Mouse (Mus musculus) gastrocnemius, adult 18-20 months (tissue): ENCODE data around the gene Zswim8. TPM values are rescaled to one million over a fixed set of nuclear protein-coding genes. Genes with fewer than 3 reads are reported as not detected.

Experiments
- DNase-seq: peaks from one replicate; pipeline ENCODE4 v3.0.0; 2021; ENCODE audit warnings: low spot score
- long read RNA-seq, 2 experiments: library from polyadenylated mRNA; stranded (forward); transcript quantifications; one replicate each; pipeline ENCODE4 v2.0.0; 2021
- total RNA-seq, 2 experiments: library from RNA; stranded (reverse); gene quantifications; 2 replicates each; pipeline ENCODE4 v1.2.3; 2021

The Zswim8 gene
- total RNA-seq, result 10 to 100 TPM; 27.3 to 36.0 TPM
- long read RNA-seq, experiment 1, full-length matches to known transcripts, result 1 of 7 reads
- long read RNA-seq, experiment 1, partial matches to known transcripts, result 5 of 7 reads
- long read RNA-seq, experiment 1, other reads (novel, unspliced or antisense), result 1 of 7 reads
- long read RNA-seq, experiment 2, partial matches to known transcripts, result 4 of 6 reads
- long read RNA-seq, experiment 2, other reads (novel, unspliced or antisense), result 1 of 6 reads

GRCm38 (mm10) chr14:20707201-20708190 is at the start of gene Zswim8:
Gene Zswim8, plus strand, starts transcription at chr14:20707552.
- DNase-seq, result peak; percentile 90

GRCm38 (mm10) chr14:20658326-20658725 is 49.0 kb upstream of the Zswim8 start:
- DNase-seq, result peak; percentile 77

- DNase-seq, result no peak
Measured at GRCm38 (mm10) chr14:20658902-20659301, 48.5 kb upstream of the Zswim8 start.

- no peak for DNase-seq
Measured at GRCm38 (mm10) chr14:20659687-20660086, 47.7 kb upstream of the Zswim8 start.

GRCm38 (mm10) chr14:20660827-20661660 is 46.3 kb upstream of the Zswim8 start:
- peak; percentile 98 for DNase-seq

- DNase-seq, result no peak
Measured at GRCm38 (mm10) chr14:20661661-20662331, 45.6 kb upstream of the Zswim8 start.

- DNase-seq, result no peak
Measured at GRCm38 (mm10) chr14:20662740-20663139, 44.6 kb upstream of the Zswim8 start.

GRCm38 (mm10) chr14:20663601-20664000 is 43.8 kb upstream of the Zswim8 start:
- DNase-seq, result no peak

GRCm38 (mm10) chr14:20664436-20664835 is 42.9 kb upstream of the Zswim8 start:
- peak; percentile 78 for DNase-seq

- no peak for DNase-seq
Measured at GRCm38 (mm10) chr14:20667469-20667868, 39.9 kb upstream of the Zswim8 start.

- peak; percentile 87 for DNase-seq
Measured at GRCm38 (mm10) chr14:20668154-20668810, 39.1 kb upstream of the Zswim8 start, which contains the start of gene Synpo2l. Gene Synpo2l, minus strand, starts transcription at chr14:20668354.

- DNase-seq, result no peak
Measured at GRCm38 (mm10) chr14:20672990-20673389, 34.4 kb upstream of the Zswim8 start.

GRCm38 (mm10) chr14:20673735-20674063 is 33.7 kb upstream of the Zswim8 start:
- DNase-seq, result peak; percentile 77

- DNase-seq, result peak; percentile 99
Measured at GRCm38 (mm10) chr14:20674064-20674833, 33.1 kb upstream of the Zswim8 start, which contains the start of gene Sec24c. Gene Sec24c, plus strand, starts transcription at chr14:20674308.

GRCm38 (mm10) chr14:20677906-20678305 is 29.4 kb upstream of the Zswim8 start:
- no peak for DNase-seq

- no peak for DNase-seq
Measured at GRCm38 (mm10) chr14:20681742-20682141, 25.6 kb upstream of the Zswim8 start.

GRCm38 (mm10) chr14:20682498-20682897 is 24.9 kb upstream of the Zswim8 start:
- DNase-seq, result no peak

GRCm38 (mm10) chr14:20686576-20686975 is 20.8 kb upstream of the Zswim8 start:
- DNase-seq, result no peak

- no peak for DNase-seq
Measured at GRCm38 (mm10) chr14:20689009-20689408, 18.3 kb upstream of the Zswim8 start.

GRCm38 (mm10) chr14:20691772-20692171 is 15.6 kb upstream of the Zswim8 start:
- no peak for DNase-seq
